Mouse (Mus musculus) CH12.LX (cell line): ENCODE measurements around the gene Cox6a1.

Experiments
- CHD2 ChIP-seq: IDR thresholded peaks from 2 replicates; pipeline ENCODE4 v1.6.1; 2011; ENCODE audit warnings: low read length, improper control_type of control experiment
- CTCF ChIP-seq, 2 experiments: IDR thresholded peaks in 1 of 2; conservative IDR thresholded peaks in 1 of 2; 2 replicates each; pipeline ENCODE4 v1.5.1; 2011 to 2012; ENCODE audit warnings: low read depth in 2 of 2, low read length in 2 of 2, improper control_type of control experiment in 1 of 2, inconsistent platforms in 1 of 2, mild to moderate bottlenecking in 1 of 2, moderate library complexity in 1 of 2
- ELF1 ChIP-seq: IDR thresholded peaks from 2 replicates; pipeline ENCODE4 v1.6.1; 2014; ENCODE audit warnings: low read depth, mild to moderate bottlenecking, inconsistent platforms, low read length, improper control_type of control experiment
- GABPA ChIP-seq: IDR thresholded peaks from 2 replicates; pipeline ENCODE4 v1.6.1; 2012; ENCODE audit warnings: low read depth, low read length, improper control_type of control experiment, inconsistent platforms; ENCODE audit not compliant: insufficient replicate concordance

DNA sequence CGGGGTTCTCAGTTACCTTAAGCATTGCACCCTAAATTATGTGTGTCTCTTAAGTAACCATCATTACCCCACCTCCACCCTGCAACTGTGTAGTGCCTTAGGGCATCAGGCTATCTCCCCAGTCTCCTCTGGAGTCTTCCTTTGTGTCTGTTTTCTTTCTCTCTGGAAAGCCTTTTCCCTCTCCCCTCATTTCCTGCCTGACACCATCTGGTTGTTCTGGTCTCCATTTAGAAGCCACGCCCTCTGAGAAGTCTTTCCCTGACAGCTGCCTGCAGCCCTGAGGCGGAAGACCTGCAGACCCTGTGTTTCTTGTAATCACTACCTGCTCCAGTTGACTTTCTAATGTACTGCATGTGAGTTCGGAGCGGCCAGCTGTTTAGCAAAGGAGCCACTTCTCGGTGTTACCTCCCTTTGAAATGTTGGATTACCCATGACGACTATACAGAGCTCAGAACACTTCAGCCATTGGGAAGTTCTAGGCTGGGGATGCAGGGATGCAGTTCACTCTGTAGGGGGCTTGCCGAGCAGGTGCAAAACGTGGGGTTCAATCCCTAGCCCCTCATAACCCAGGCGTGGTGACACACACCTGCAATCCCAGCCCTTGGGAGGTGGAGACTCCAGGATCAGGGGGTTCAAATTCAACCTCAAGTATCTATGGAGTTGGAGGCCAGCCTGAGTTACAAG lies 31.0 kb downstream of the Cox6a1 start:
- no peak for TF ChIP-seq ELF1
- TF ChIP-seq GABPA = no peak
- no peak for TF ChIP-seq CTCF (conservative IDR thresholded peaks at IDR 0.05 in 1 of 2, IDR thresholded peaks at IDR 0.05 in 1 of 2; ENCODE audit: low read depth in 2 of 2, low read length in 2 of 2)
- TF ChIP-seq CHD2 = no peak
